Mouse (Mus musculus) splenic B cell, adult 2 months (primary cell): ENCODE data around the gene Ano4.

Source experiments
- DNase-seq: peaks from one replicate; pipeline ENCODE4 v3.0.0-alpha.2; 2011; ENCODE audit warnings: low read depth, low spot score
- H3K27me3 ChIP-seq: 2 replicates; pipeline ENCODE4 v1.6.1; 2012; ENCODE audit warnings: mild to moderate bottlenecking, low read length, moderate library complexity, mixed read lengths; ENCODE audit not compliant: control insufficient read depth, poor library complexity, insufficient read depth, severe bottlenecking
- H3K36me3 ChIP-seq: 2 replicates; pipeline ENCODE4 v1.6.1; 2012; ENCODE audit warnings: mild to moderate bottlenecking, low read length, moderate library complexity, mixed read lengths; ENCODE audit not compliant: control insufficient read depth, poor library complexity, insufficient read depth, severe bottlenecking

Ano4 gene

DNA sequence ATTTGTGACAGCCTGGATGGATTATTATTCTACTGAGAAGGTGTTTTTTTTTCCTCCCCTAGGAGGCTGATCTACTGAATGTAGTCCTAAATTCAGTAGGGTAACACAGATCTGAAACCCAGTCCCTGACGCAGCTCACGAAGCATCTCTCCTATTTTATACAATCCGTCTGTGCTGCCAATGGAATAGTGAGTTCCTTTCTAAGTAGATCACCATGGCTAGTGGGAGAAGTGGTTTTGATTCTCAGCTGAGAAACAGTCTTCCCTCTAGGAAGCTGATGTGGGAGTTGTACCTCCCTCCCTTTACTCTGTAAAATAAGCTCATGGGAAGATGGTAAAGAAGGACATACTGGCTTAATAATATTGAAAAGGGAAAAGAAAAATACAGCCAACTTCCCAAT is 90.8 kb downstream of the Ano4 start:
- no peak for DNase-seq
- H3K36me3 ChIP-seq = no peaks in the 10 kb centered on the region
- H3K27me3 ChIP-seq = no peaks in the 10 kb centered on the region

DNA sequence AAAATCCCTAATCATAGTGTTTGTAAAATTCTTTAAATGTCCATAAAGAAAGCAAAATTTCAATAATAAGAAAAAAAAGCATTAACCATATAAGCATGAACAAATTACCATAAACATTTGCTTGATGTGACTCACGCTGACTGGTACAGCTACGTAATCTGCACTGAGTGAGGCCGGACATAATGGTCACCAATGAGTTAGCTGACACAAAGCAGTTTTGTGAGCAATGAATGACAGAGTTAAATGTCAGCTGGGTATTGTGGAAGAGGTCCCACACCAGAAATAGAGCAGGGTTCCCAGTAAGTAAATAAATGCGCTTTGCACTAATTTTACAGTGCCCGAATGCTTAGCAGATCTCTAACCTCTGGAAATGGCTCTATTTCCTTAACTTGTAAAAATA is 91.9 kb downstream of the Ano4 start:
- H3K36me3 ChIP-seq = no peaks in the 10 kb centered on the region
- no peaks in the 10 kb centered on the region for H3K27me3 ChIP-seq
- DNase-seq = no peak

DNA sequence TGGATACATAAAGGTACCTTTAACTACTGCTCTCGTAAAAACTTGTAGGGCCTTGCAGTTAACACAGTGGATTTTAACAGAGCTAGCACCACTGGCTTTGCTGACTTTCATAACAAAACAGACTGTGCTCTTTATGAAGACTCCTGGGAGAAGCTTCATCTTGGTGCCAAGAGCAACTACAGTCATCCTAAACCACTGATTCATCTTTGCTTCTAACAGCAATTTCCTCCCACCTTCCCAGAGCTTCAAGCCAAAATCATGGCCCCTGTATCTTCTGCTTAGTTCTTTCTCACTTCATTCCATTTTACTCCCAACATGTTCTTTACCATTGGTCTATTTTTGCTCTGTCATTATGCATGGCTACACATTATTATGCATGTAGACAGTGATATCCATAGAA is 100.8 kb downstream of the Ano4 start:
- Histone ChIP-seq H3K36me3 (no peaks in the 10 kb centered on the region), H3K27me3 (no peaks in the 10 kb centered on the region)
- no peak for DNase-seq

DNA sequence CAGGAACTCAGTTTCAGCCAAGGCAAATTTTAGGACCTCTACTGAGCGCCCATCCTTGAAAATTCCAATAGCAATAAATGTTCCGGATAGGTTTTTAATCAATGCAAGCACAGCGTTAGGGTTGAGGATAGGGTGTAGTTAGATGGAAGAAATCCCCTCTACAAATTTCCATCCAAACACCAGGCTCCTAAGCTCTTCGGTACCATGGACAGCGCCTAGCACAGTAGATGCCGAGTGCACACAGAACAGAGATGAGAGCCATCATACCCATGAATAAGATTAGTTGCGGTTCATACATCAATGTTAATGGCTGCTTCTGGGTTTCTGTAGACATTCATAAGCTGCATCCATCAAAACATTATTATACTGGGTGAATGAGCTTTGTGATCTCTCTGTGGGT is 120.0 kb downstream of the Ano4 start:
- Histone ChIP-seq H3K27me3 (no peaks in the 10 kb centered on the region), H3K36me3 (no peaks in the 10 kb centered on the region)
- no peak for DNase-seq

DNA sequence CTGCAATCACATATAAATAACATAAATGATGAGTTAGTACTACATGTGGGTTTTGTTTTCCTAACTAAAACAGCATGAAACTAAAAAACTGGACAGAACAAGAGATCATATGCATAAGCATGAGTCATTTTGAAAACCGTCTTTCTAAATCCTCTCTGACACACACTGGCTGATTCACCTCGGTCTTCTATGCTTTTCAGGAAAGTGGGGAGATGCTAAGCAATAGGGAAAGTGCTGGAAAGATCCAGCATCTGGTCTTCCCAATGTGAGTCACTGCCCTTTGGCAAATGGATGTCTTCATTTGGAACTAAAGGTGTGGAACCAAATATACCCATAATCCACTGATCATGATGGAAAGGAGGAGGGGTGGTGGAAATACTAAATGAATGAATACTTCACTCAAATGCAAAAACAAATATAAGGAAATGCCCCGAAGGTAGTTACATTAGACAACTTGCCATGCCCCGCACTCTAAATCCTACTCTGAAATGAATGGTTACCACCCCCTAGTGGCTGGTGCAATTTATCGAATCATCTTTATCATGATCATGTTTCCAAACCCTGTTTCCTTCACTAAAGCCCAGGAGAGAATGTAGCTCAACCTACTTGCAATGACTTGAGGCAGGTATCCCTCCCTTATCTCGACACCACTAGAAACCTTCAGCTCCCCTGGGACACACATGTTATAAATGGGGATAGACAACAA is 122.1 kb downstream of the Ano4 start:
- DNase-seq = no peak
- H3K36me3 ChIP-seq = no peaks in the 10 kb centered on the region

GRCm38 (mm10) chr10:89216078-89216477 is 128.5 kb downstream of the Ano4 start:
- Histone ChIP-seq H3K27me3 (no peaks in the 10 kb centered on the region), H3K36me3 (no peaks in the 10 kb centered on the region)
- no peak for DNase-seq

More for the DNA sequence above, 122.1 kb downstream of the Ano4 start:
- H3K27me3 ChIP-seq = no peaks in the 10 kb centered on the region

DNA sequence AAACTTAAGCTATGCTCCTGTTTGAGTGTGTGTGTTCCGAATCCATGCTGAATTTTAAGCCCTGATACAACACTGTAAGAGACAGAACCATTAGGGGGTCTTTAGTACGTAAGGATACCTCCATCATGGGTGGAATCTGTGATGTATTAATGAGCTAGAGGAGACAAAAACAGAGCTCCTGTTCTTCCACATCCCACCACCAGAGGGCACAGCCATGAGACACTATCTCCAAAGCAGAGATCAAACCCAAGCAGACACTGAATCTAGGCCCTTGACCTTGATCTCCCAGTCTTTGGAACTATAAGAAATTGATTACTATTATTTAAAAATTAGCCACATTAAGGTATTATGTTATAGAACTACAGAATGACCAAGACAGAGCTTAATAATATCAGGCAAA is 138.7 kb downstream of the Ano4 start:
- peak; percentile 2 for DNase-seq
- Histone ChIP-seq H3K36me3 (no peaks in the 10 kb centered on the region), H3K27me3 (no peaks in the 10 kb centered on the region)

GRCm38 (mm10) chr10:89196444-89196843 is 148.1 kb downstream of the Ano4 start:
- Histone ChIP-seq H3K36me3 (no peaks in the 10 kb centered on the region), H3K27me3 (no peaks in the 10 kb centered on the region)
- DNase-seq = no peak

DNA sequence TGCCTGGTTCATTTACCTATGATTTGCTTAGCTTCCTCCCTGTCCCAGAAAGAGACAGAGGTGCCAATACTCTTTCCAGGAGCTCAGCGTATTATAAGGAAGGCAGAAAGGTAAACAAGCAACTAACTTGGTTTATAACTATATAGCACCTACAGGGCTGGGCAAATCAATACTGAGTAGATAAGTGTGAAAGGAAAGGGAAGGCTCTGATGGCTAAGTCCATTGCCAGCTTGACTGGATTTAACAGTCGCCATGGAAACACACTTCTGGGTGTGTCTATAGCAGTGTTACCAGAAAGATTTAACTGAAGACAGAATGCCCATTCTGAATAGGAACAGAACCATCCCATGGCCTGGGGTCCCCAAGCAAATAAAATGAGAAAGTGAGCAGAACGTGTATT is 149.5 kb downstream of the Ano4 start:
- no peak for DNase-seq
- no peaks in the 10 kb centered on the region for H3K36me3 ChIP-seq
- H3K27me3 ChIP-seq = no peaks in the 10 kb centered on the region

GRCm38 (mm10) chr10:89194440-89194839 is 150.1 kb downstream of the Ano4 start:
- no peaks in the 10 kb centered on the region for H3K36me3 ChIP-seq
- H3K27me3 ChIP-seq = no peaks in the 10 kb centered on the region
- no peak for DNase-seq

DNA sequence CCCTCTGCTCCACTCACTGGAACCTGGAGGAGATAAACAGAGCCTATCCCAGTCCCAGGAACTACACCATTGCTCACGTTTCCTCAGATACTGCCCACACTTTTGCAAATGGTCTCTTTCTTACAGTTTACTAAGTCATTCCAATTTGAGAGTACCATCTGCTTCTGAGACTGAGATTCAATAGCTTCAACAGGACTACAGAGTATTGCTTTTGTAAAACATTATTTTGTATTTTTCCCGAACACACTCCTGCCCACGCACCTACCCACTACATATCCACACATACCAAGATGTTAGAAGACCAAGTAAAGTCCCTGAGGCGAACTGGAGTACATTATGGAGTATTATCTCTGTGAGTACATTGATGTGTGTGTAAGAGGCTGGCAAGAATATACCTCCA is 166.6 kb downstream of the Ano4 start:
- Histone ChIP-seq H3K27me3 (no peaks in the 10 kb centered on the region), H3K36me3 (no peaks in the 10 kb centered on the region)
- DNase-seq = no peak

- Histone ChIP-seq H3K27me3 (no peaks in the 10 kb centered on the region), H3K36me3 (no peaks in the 10 kb centered on the region)
- no peak for DNase-seq
Observed at GRCm38 (mm10) chr10:89164533-89164932, 180.0 kb downstream of the Ano4 start.

DNA sequence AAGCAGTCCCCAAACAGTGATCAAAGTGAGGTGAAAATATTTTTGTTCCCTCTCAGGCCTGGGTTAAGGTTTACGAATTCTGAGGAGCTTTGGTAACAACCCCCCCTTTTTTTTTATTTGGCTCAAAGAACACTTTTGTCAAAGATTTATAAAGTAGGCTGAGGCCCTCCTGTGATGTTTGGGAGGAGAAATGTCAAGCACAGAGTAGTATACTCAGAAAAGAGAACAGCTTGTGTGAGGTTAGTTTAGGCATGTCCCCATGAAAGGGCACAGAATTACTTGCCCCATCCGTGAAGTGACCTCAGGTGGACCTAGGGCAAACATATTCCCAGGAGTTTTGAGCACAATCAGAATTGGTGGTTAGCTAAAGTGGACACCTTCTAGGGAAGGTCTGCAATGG is 189.1 kb downstream of the Ano4 start:
- DNase-seq = no peak
- Histone ChIP-seq H3K36me3 (no peaks in the 10 kb centered on the region), H3K27me3 (no peaks in the 10 kb centered on the region)

- Histone ChIP-seq H3K36me3 (no peaks in the 10 kb centered on the region), H3K27me3 (no peaks in the 10 kb centered on the region)
- no peak for DNase-seq
Observed at GRCm38 (mm10) chr10:89154797-89155465, 189.6 kb downstream of the Ano4 start.

DNA sequence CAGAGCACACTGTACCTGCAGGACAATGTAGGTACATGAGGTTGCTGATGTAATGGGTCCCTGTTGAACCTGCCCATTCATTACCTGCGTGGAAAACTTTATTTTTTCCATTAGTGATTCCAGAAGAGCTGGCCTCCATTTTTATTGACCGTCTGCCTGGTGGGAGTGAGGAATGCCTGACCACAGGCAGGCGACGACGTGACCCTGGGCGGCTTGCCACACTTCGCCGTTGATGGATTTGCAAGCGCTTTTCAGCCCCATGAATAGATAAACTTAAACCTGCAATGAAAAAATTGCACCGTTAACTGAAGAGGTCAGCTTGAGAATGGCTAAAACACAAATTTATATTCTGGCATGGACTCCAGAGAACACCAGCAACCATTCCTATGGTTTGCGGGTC is 195.4 kb downstream of the Ano4 start:
- no peak for DNase-seq
- no peaks in the 10 kb centered on the region for H3K36me3 ChIP-seq
- H3K27me3 ChIP-seq = no peaks in the 10 kb centered on the region

DNA sequence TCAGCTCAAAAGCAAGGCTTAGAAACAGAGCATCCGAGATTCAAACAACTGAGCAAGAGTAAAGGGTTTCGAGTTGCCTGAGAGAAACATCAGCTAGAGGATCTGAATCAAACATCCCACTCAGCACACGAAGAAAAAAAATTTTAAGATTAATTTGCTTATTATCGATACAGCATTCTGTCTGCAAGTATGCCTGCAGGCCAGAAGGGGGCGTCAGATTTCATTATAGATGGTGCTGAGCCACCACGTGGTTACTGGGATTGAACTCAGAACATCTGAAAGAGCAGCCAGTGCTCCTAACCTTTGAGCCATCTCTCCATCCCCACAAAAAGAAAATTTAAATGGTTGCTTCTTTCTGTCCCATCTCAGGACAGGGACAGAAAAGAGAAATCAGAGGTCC is 223.2 kb downstream of the Ano4 start:
- no peaks in the 10 kb centered on the region for H3K27me3 ChIP-seq
- no peak for DNase-seq
- H3K36me3 ChIP-seq = no peaks in the 10 kb centered on the region
